Mouse (Mus musculus) liver, adult 2 months (tissue): Measurements from ENCODE around the gene Itga2b.

Experiments
- CTCF ChIP-seq: fragments of 200-500 bp; IDR thresholded peaks from 2 replicates; pipeline ENCODE4 v1.5.1; 2011; ENCODE audit warnings: low read depth, low read length, control low read depth
- POLR2A ChIP-seq: fragments of 200-500 bp; IDR thresholded peaks from 2 replicates; pipeline ENCODE4 v1.6.1; 2011; ENCODE audit warnings: low read length, control low read depth; ENCODE audit not compliant: insufficient read depth; ENCODE audit errors: extremely low read depth

DNA sequence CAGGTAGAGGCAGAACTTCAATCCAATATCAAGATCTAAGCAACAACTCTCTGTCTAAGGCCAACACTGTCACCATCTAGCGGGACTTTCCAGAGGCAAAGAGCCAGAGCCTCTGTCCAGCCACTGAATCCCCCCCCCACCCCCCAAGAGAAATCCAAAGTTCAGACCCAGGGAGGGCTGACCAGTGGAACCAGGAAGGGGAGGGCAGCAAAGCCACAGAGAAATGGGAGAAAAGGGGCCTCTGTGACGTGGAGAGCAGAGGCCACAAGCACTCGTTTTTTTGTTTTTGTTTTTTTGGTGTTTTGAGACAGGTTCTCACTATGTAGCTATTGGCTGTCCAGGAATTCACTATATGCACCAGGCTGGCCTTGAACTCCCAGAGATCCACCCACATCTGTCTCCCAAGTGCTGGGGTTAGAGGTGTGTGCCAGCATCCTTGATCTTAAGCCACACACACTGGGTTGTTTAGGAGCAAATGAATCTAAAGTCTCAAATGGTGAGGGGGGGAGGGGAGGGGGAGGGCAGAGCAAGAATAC lies 60.1 kb downstream of the Itga2b start:
- TF ChIP-seq CTCF (no peak), POLR2A (no peak)
